Mouse (Mus musculus): ENCODE measurements around the gene Moap1. TPM values are rescaled to one million over a fixed set of nuclear protein-coding genes. Genes with fewer than 3 reads are reported as not detected.
A peak's percentile ranks its signal among the peaks of the same experiment; 100 is the strongest.

Gene Moap1
- total and polyA plus RNA-seq, 2 experiments from 2014 or later: 47.2 to 61.4 TPM

GRCm38 (mm10) chr12:102708220-102708619 lies 35.2 kb downstream of the Moap1 start:
- no peaks in the 10 kb centered on the region for H3K27me3 ChIP-seq (ENCODE audit: insufficient read depth, low read length)
- TF ChIP-seq CTCF (IDR thresholded peaks at IDR 0.05; ENCODE audit: low read depth): peak; percentile 26; the same call in 1 of the 2 replicates
- no peak overlapping the region for H3K9ac ChIP-seq
- WGBS: 82% methylated on average over 11 of the region's 11 CpGs
- DNase-seq (no peak), ATAC-seq (no peak)
- no peak overlapping the region for H3K4me3 ChIP-seq (ENCODE audit: low read depth, low read length)
- no peaks in the 10 kb centered on the region for H3K36me3 ChIP-seq (ENCODE audit: insufficient read depth)
- H3K9me3 ChIP-seq (ENCODE audit: low read length): no peaks in the 10 kb centered on the region
- H3K4me1 ChIP-seq (ENCODE audit: insufficient read depth): peaks cover 7% of the 10 kb centered on the region
- no peak overlapping the region for H3K4me2 ChIP-seq (ENCODE audit: low read depth)
- H3K27ac ChIP-seq (ENCODE audit: low read depth, low read length): no peak overlapping the region

GRCm38 (mm10) chr12:102706833-102707463 lies 36.5 kb downstream of the Moap1 start:
- H3K4me3 ChIP-seq (ENCODE audit: low read depth, low read length): no peak overlapping the region
- WGBS: 94% methylated on average over 10 of the region's 10 CpGs

GRCm38 (mm10) chr12:102705906-102706640 lies 37.4 kb downstream of the Moap1 start:
- Histone ChIP-seq H3K27me3 (ENCODE audit: insufficient read depth, low read length) (no peaks in the 10 kb centered on the region), H3K4me3 (ENCODE audit: low read depth, low read length) (no peak overlapping the region), H3K9ac (no peak overlapping the region), H3K9me3 (ENCODE audit: low read length) (no peaks in the 10 kb centered on the region), H3K4me1 (ENCODE audit: insufficient read depth) (peaks cover 13% of the 10 kb centered on the region), H3K4me2 (ENCODE audit: low read depth) (peak overlapping the region; percentile 79; the same call in 1 of the 2 replicates), H3K27ac (ENCODE audit: low read depth, low read length) (peak overlapping the region; percentile 96), H3K36me3 (ENCODE audit: insufficient read depth) (no peaks in the 10 kb centered on the region)
- no peak for DNase-seq
- no peak for TF ChIP-seq CTCF (IDR thresholded peaks at IDR 0.05; ENCODE audit: low read depth)
- ATAC-seq: no peak
- 67% methylated on average over 6 of the region's 6 CpGs for WGBS

More at GRCm38 (mm10) chr12:102706833-102707463, 36.5 kb downstream of the Moap1 start:
- Histone ChIP-seq H3K4me2 (ENCODE audit: low read depth) (no peak overlapping the region), H3K4me1 (ENCODE audit: insufficient read depth) (peaks cover 12% of the 10 kb centered on the region), H3K9ac (no peak overlapping the region), H3K36me3 (ENCODE audit: insufficient read depth) (no peaks in the 10 kb centered on the region), H3K27ac (ENCODE audit: low read depth, low read length) (no peak overlapping the region), H3K9me3 (ENCODE audit: low read length) (no peaks in the 10 kb centered on the region), H3K27me3 (ENCODE audit: insufficient read depth, low read length) (no peaks in the 10 kb centered on the region)
- ATAC-seq: no peak
- DNase-seq: no peak
- TF ChIP-seq CTCF (IDR thresholded peaks at IDR 0.05; ENCODE audit: low read depth): no peak

- H3K36me3 ChIP-seq (ENCODE audit: insufficient read depth): no peaks in the 10 kb centered on the region
- peak; percentile 94 for DNase-seq
- H3K4me1 ChIP-seq (ENCODE audit: insufficient read depth): peaks cover 17% of the 10 kb centered on the region
- ATAC-seq: peak; percentile 87
- H3K27ac ChIP-seq (ENCODE audit: low read depth, low read length): peak overlapping the region; percentile 96
- peak overlapping the region; percentile 88 for H3K4me3 ChIP-seq (ENCODE audit: low read depth, low read length)
- H3K9me3 ChIP-seq (ENCODE audit: low read length): no peaks in the 10 kb centered on the region
- WGBS: under 1% methylated on average over 45 of the region's 45 CpGs
- TF ChIP-seq CTCF (IDR thresholded peaks at IDR 0.05; ENCODE audit: low read depth): peak; percentile 95
- peak overlapping the region; percentile 90 for H3K9ac ChIP-seq
- no peaks in the 10 kb centered on the region for H3K27me3 ChIP-seq (ENCODE audit: insufficient read depth, low read length)
- peak overlapping the region; percentile 79 for H3K4me2 ChIP-seq (ENCODE audit: low read depth)
Observed at GRCm38 (mm10) chr12:102705216-102705871, 38.1 kb downstream of the Moap1 start.

- no peak for DNase-seq
- peak; percentile 91 for ATAC-seq
- H3K4me3 ChIP-seq (ENCODE audit: low read depth, low read length): peak within 1 kb of the TSS; percentile 88
- TF ChIP-seq CTCF (IDR thresholded peaks at IDR 0.05; ENCODE audit: low read depth): no peak
- peak within 1 kb of the TSS; percentile 90 for H3K9ac ChIP-seq
- H3K36me3 ChIP-seq (ENCODE audit: insufficient read depth): no peaks in the 10 kb centered on the region
- no peaks in the 10 kb centered on the region for H3K9me3 ChIP-seq (ENCODE audit: low read length)
- H3K27me3 ChIP-seq (ENCODE audit: insufficient read depth, low read length): no peaks in the 10 kb centered on the region
- peak within 1 kb of the TSS; percentile 79 for H3K4me2 ChIP-seq (ENCODE audit: low read depth)
- peak within 1 kb of the TSS; percentile 96 for H3K27ac ChIP-seq (ENCODE audit: low read depth, low read length)
- peaks cover 24% of the 10 kb centered on the region for H3K4me1 ChIP-seq (ENCODE audit: insufficient read depth)
- WGBS: under 1% methylated on average over 89 of the region's 105 CpGs
Observed at GRCm38 (mm10) chr12:102704457-102705198, 38.8 kb downstream of the Moap1 start, which contains the start of gene Itpk1. Gene Itpk1 (minus strand): TSS chr12:102704930.

GRCm38 (mm10) chr12:102703921-102704408 lies 39.5 kb downstream of the Moap1 start:
- Histone ChIP-seq H3K4me3 (ENCODE audit: low read depth, low read length) (peak overlapping the region; percentile 88), H3K27me3 (ENCODE audit: insufficient read depth, low read length) (no peaks in the 10 kb centered on the region), H3K4me2 (ENCODE audit: low read depth) (peak overlapping the region; percentile 79), H3K9ac (peak overlapping the region; percentile 90), H3K36me3 (ENCODE audit: insufficient read depth) (no peaks in the 10 kb centered on the region), H3K9me3 (ENCODE audit: low read length) (no peaks in the 10 kb centered on the region), H3K27ac (ENCODE audit: low read depth, low read length) (peak overlapping the region; percentile 96), H3K4me1 (ENCODE audit: insufficient read depth) (peaks cover 31% of the 10 kb centered on the region)
- no peak for TF ChIP-seq CTCF (IDR thresholded peaks at IDR 0.05; ENCODE audit: low read depth)
- 4% methylated on average over 17 of the region's 17 CpGs for WGBS
- ATAC-seq (no peak), DNase-seq (peak; percentile 52)
